Mouse (Mus musculus) layer of hippocampus, postnatal 14 days (tissue): ENCODE results near the gene Sclt1. TPM values are rescaled to one million over a fixed set of nuclear protein-coding genes. Genes with fewer than 3 reads are reported as not detected.
A peak's percentile ranks its signal among the peaks of the same experiment; 100 is the strongest.

ENCODE experiments used
- DNase-seq, 2 experiments: peaks; one replicate each; pipeline ENCODE4 v3.0.0; 2021 to 2022; ENCODE audit warnings: low spot score in 2 of 2, mixed read lengths in 1 of 2
- total RNA-seq, 2 experiments: library from RNA; stranded (reverse); gene quantifications; 2 replicates each; pipeline ENCODE4 v1.2.3; 2021

The Sclt1 gene
- total RNA-seq, 2 experiments from 2014 or later = 13.8 to 15.0 TPM

- no peak for DNase-seq
Measured at GRCm38 (mm10) chr3:41589246-41589914, 152.9 kb downstream of the Sclt1 start.

- DNase-seq = no peak
Measured at GRCm38 (mm10) chr3:41588495-41588894, 153.8 kb downstream of the Sclt1 start.

- no peak for DNase-seq
Measured at GRCm38 (mm10) chr3:41587588-41587987, 154.7 kb downstream of the Sclt1 start.

- no peak for DNase-seq
Measured at GRCm38 (mm10) chr3:41586917-41587316, 155.4 kb downstream of the Sclt1 start.

- no peak for DNase-seq
Measured at GRCm38 (mm10) chr3:41586330-41586729, 156.0 kb downstream of the Sclt1 start.

GRCm38 (mm10) chr3:41585548-41585947, 156.8 kb downstream of the Sclt1 start:
- DNase-seq = no peak

- DNase-seq = no peak
Measured at GRCm38 (mm10) chr3:41583621-41584020, 158.7 kb downstream of the Sclt1 start.

- no peak for DNase-seq
Measured at GRCm38 (mm10) chr3:41583092-41583491, 159.2 kb downstream of the Sclt1 start.

- no peak for DNase-seq
Measured at GRCm38 (mm10) chr3:41582256-41582655, 160.1 kb downstream of the Sclt1 start.

GRCm38 (mm10) chr3:41581436-41581835, 160.9 kb downstream of the Sclt1 start:
- no peak for DNase-seq

- peak in 1 of 2 experiments; percentile 63 for DNase-seq
Measured at GRCm38 (mm10) chr3:41580401-41581323, 161.7 kb downstream of the Sclt1 start.

GRCm38 (mm10) chr3:41579873-41580272, 162.4 kb downstream of the Sclt1 start:
- no peak for DNase-seq

- DNase-seq = no peak
Measured at GRCm38 (mm10) chr3:41577240-41577639, 165.1 kb downstream of the Sclt1 start.

Other genes with a start within 250 kb of the Sclt1 start
- gene Jade1, start 186.8 kb downstream of the Sclt1 start, total RNA-seq = 10 to 100 TPM; 20.0 to 21.0 TPM
- 10 to 100 TPM in 1 of 2 experiments, 1 to 10 TPM in 1; 7.1 to 10.3 TPM for gene D3Ertd751e, start 97 bp upstream of the Sclt1 start, total RNA-seq